Mouse (Mus musculus) frontal cortex, postnatal 36 days (tissue): ENCODE measurements at regions not wholly inside any gene's neighbourhood (a gene's known extent, or its start where the extent isn't known, plus 50 kb on each side); places are given as distances from the start of the nearest gene placed in this dataset.

Source experiments
- DNase-seq, 2 experiments: peaks; one replicate each; pipeline ENCODE4 v3.0.0; 2022; ENCODE audit warnings: low spot score in 2 of 2

DNA sequence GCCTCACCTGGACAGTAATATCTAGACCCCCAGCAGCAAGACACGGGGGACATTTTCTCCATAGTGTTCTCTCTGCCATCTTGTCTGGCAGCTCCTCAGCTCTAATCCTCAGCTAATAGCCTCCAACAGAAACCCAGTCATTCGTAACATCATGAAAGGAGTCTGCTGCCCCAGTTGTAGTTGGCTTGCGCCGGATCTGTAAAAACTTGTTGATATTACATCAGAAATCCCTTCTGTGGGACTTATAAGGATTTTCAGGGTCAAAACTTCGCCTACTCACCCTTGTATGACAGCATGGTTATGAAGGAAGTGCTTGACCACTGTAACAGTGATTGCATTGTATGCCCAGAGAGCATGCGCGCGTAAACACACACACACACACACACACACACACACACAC is 96.8 kb upstream of the Fat1 start:
- DNase-seq, result no peak

DNA sequence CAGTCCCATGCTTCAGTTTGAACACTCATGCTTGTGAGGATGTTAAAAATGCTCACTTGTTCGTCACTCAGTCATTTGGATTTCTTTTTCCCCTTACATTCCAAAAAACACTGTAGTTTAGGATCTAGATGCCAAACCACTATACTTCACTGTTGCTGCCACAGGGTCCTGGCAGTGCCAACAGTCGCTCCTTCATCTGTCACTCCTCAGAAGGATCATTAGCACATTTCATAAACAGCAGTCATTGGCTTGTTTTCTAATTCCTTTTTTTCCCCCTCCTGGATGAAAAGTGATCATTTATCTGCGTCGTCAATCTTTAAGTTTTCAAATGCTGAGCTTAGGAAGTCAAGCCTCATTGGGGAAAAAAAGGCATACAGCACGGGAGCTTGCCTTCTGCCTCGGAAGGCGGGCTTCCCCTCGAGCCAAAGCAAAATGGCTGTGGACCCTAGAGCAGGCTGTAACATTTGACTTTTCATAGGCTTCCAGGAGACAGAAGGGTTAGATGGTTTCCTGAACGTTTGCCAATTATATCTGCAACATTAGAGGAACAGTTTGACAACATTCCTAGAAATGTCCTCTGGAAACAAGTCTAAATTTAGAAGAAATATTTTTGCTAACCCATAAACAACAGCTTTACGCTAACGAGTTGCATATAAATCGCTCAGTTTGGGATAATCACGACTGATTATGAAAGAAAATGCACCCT is 95.6 kb upstream of the Fat1 start:
- no peak for DNase-seq

GRCm38 (mm10) chr8:44840646-44841045 is 94.6 kb upstream of the Fat1 start:
- no peak for DNase-seq

DNA sequence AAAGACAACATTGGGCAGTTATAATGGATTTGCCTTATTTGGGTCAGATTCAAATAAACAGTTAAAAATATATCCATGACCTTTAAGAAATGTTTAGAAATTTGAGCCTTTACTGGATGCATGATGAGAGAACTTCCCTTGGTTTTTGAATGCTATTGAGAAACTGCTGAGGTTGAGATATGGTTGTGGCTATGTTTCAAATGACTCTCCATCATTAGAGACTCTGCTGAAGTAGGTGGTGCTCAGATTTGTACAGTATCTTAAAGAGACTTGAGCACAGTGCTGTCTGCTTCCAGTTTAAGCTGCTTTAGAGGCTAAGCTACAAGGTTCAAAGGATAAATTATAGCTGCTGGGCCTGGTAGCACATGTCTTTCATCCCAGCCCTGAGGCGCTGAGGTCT is 90.9 kb upstream of the Fat1 start:
- no peak for DNase-seq

DNA sequence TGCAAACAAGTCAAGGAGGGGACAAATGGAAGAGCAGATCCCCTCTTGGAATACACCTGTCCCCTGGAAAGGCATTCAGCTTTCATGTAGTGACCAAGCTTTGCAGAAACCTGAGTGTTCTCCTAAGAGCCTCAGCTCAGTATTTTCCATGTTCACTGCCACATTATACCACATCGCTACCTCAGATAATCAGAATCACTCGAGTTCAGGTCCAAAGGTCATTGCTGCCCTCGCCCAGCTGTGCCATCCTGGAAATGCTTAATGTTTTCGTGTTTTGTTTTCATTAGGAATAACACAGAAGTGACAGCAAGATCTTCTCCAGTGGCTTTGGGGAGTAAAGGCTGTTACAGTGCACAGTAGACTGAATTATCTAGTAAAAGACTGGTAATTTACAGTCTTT is 83.0 kb upstream of the Fat1 start:
- no peak for DNase-seq

GRCm38 (mm10) chr8:44855115-44855514 is 80.1 kb upstream of the Fat1 start:
- DNase-seq, result no peak

GRCm38 (mm10) chr8:44867202-44867601 is 68.0 kb upstream of the Fat1 start:
- no peak for DNase-seq

DNA sequence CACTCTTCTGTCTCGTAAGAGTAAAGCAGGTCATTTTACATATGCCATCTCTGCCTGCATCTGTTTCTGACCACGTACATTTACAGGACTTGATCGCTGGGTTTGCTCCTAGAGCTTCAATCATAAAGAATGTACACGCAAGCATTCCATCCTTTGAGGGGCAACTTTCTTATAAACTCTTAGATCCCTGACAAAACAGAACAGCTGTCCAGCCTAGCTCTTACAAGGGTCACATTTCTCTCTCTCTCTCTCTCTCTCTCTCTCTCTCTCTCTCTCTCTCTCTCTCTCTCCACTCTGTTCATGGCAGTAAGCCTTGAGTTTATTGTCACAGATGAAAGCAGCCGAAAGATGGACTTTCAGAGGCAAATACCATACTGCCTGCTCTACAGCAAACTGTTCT is 67.6 kb upstream of the Fat1 start:
- no peak for DNase-seq

GRCm38 (mm10) chr8:44877066-44877465 is 58.2 kb upstream of the Fat1 start:
- DNase-seq, result no peak

- DNase-seq, result no peak
These were observed 57.0 kb upstream of the Fat1 start for GRCm38 (mm10) chr8:44878208-44878607.

DNA sequence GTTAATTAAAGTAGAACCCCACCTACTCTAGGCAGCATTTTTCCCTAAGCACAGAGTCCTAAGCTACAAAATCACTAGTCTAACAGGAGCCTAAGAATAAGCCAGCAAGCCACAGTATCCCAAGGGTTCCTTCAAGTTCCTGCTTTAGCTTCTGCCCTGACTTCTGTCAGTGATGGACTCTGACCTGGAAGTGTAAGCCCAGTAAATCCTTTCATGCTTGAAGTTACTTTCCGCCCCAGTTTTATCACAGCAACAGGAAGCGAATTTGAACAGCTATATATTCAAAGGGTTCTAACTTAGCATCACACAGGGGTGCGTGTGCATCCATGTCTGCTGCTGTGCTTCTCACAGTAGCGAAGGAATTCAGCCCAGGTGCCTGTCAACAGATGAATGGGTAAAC is 56.1 kb upstream of the Fat1 start:
- DNase-seq, result no peak

GRCm38 (mm10) chr8:44884399-44885006 is 50.7 kb upstream of the Fat1 start:
- DNase-seq, result no peak
